Mouse (Mus musculus): ENCODE measurements at regions not wholly inside any gene's neighbourhood (a gene's known extent, or its start where the extent isn't known, plus 50 kb on each side); places are given as distances from the start of the nearest gene placed in this dataset.

- H3K4me3 ChIP-seq (ENCODE audit: insufficient read depth in 1 of 2, low read depth in 2 of 2, low read length in 2 of 2) = no peak overlapping the region
- H3K4me1 ChIP-seq (replicated peaks; ENCODE audit: control insufficient read depth in 2 of 2, insufficient read depth in 2 of 2, low read length in 1 of 2) = no peaks in the 10 kb centered on the region
- H3K9me3 ChIP-seq (ENCODE audit: control insufficient read depth, low read length) = no peaks in the 10 kb centered on the region
- H3K36me3 ChIP-seq (replicated peaks; ENCODE audit: control insufficient read depth, insufficient read depth, low read depth) = no peaks in the 10 kb centered on the region
- DNase-seq (ENCODE audit: low read depth in 3 of 3, low spot score in 3 of 3) (no peak), ATAC-seq (ENCODE audit: insufficient read depth) (no peak)
- TF ChIP-seq CTCF (IDR thresholded peaks at IDR 0.05; ENCODE audit: low read depth) (no peak), EP300 (IDR thresholded peaks at IDR 0.05; ENCODE audit: low read depth) (no peak)
- no peak overlapping the region for H3K27ac ChIP-seq
- no peaks in the 10 kb centered on the region for H3K27me3 ChIP-seq (ENCODE audit: control insufficient read depth, insufficient read depth, low read length)
- H3K9ac ChIP-seq (replicated peaks) = no peak overlapping the region
- no peak overlapping the region for H3K4me2 ChIP-seq (ENCODE audit: low read depth)
These were observed 281.8 kb downstream of the Mef2c start for GRCm38 (mm10) chr13:83785643-83786042.

DNA sequence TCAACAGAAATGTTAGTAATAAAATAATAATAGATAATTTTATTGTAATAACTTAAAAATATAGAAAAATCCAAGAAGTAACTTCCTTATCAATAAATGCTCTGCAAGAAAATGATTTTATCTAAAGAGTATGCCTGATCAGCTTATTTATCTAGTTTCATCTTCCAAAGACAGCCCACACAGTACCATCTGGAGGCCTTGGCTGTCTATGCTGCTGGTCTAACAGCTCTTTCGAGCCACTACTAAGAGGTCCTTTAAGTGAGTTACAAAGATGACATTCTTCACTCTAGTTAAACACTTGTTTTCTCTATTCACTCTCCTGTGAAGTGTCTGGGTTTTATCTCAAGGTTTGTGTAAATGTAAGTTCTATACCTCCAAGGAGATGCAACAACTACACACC is 305.7 kb downstream of the Mef2c start:
- TF ChIP-seq CTCF (IDR thresholded peaks at IDR 0.05; ENCODE audit: low read depth) (no peak), EP300 (IDR thresholded peaks at IDR 0.05; ENCODE audit: low read depth) (no peak)
- Histone ChIP-seq H3K27ac (no peak overlapping the region), H3K4me3 (ENCODE audit: insufficient read depth in 1 of 2, low read depth in 2 of 2, low read length in 2 of 2) (no peak overlapping the region), H3K9ac (replicated peaks) (no peak overlapping the region), H3K36me3 (replicated peaks; ENCODE audit: control insufficient read depth, insufficient read depth, low read depth) (no peaks in the 10 kb centered on the region), H3K4me1 (replicated peaks; ENCODE audit: control insufficient read depth in 2 of 2, insufficient read depth in 2 of 2, low read length in 1 of 2) (no peaks in the 10 kb centered on the region), H3K9me3 (ENCODE audit: control insufficient read depth, low read length) (no peaks in the 10 kb centered on the region), H3K27me3 (ENCODE audit: control insufficient read depth, insufficient read depth, low read length) (no peaks in the 10 kb centered on the region), H3K4me2 (ENCODE audit: low read depth) (no peak overlapping the region)
- no peak for ATAC-seq (ENCODE audit: insufficient read depth)
- WGBS (ENCODE audit: insufficient replicate concordance) = 55% methylated on average over 1 of the region's 1 CpGs
- DNase-seq (ENCODE audit: low read depth in 3 of 3, low spot score in 3 of 3) = no peak

- Histone ChIP-seq H3K27ac (no peak overlapping the region), H3K4me1 (replicated peaks; ENCODE audit: control insufficient read depth in 2 of 2, insufficient read depth in 2 of 2, low read length in 1 of 2) (no peaks in the 10 kb centered on the region), H3K27me3 (ENCODE audit: control insufficient read depth, insufficient read depth, low read length) (no peaks in the 10 kb centered on the region), H3K4me3 (ENCODE audit: insufficient read depth in 1 of 2, low read depth in 2 of 2, low read length in 2 of 2) (no peak overlapping the region), H3K4me2 (ENCODE audit: low read depth) (no peak overlapping the region), H3K9ac (replicated peaks) (no peak overlapping the region), H3K9me3 (ENCODE audit: control insufficient read depth, low read length) (no peaks in the 10 kb centered on the region), H3K36me3 (replicated peaks; ENCODE audit: control insufficient read depth, insufficient read depth, low read depth) (no peaks in the 10 kb centered on the region)
- ATAC-seq (ENCODE audit: insufficient read depth) = no peak
- TF ChIP-seq EP300 (IDR thresholded peaks at IDR 0.05; ENCODE audit: low read depth) (no peak), CTCF (IDR thresholded peaks at IDR 0.05; ENCODE audit: low read depth) (no peak)
- DNase-seq (ENCODE audit: low read depth in 3 of 3, low spot score in 3 of 3) = no peak
- WGBS (ENCODE audit: insufficient replicate concordance) = 46% methylated on average over 4 of the region's 4 CpGs
These were observed 316.5 kb downstream of the Mef2c start for GRCm38 (mm10) chr13:83820291-83820690.

GRCm38 (mm10) chr13:83820721-83821120 is 316.9 kb downstream of the Mef2c start:
- no peak overlapping the region for H3K4me3 ChIP-seq (ENCODE audit: insufficient read depth in 1 of 2, low read depth in 2 of 2, low read length in 2 of 2)
- WGBS (ENCODE audit: insufficient replicate concordance) = 43% methylated on average over 3 of the region's 3 CpGs
- no peaks in the 10 kb centered on the region for H3K9me3 ChIP-seq (ENCODE audit: control insufficient read depth, low read length)
- TF ChIP-seq CTCF (IDR thresholded peaks at IDR 0.05; ENCODE audit: low read depth) = no peak
- no peak for TF ChIP-seq EP300 (IDR thresholded peaks at IDR 0.05; ENCODE audit: low read depth)
- no peaks in the 10 kb centered on the region for H3K4me1 ChIP-seq (replicated peaks; ENCODE audit: control insufficient read depth in 2 of 2, insufficient read depth in 2 of 2, low read length in 1 of 2)
- ATAC-seq (ENCODE audit: insufficient read depth) (no peak), DNase-seq (ENCODE audit: low read depth in 3 of 3, low spot score in 3 of 3) (no peak)
- H3K4me2 ChIP-seq (ENCODE audit: low read depth) = no peak overlapping the region
- H3K27ac ChIP-seq = no peak overlapping the region
- no peaks in the 10 kb centered on the region for H3K36me3 ChIP-seq (replicated peaks; ENCODE audit: control insufficient read depth, insufficient read depth, low read depth)
- H3K9ac ChIP-seq (replicated peaks) = no peak overlapping the region
- no peaks in the 10 kb centered on the region for H3K27me3 ChIP-seq (ENCODE audit: control insufficient read depth, insufficient read depth, low read length)

- Histone ChIP-seq H3K9me3 (ENCODE audit: control insufficient read depth, low read length) (no peaks in the 10 kb centered on the region), H3K27ac (no peak overlapping the region), H3K27me3 (ENCODE audit: control insufficient read depth, insufficient read depth, low read length) (no peaks in the 10 kb centered on the region), H3K36me3 (replicated peaks; ENCODE audit: control insufficient read depth, insufficient read depth, low read depth) (no peaks in the 10 kb centered on the region), H3K4me1 (replicated peaks; ENCODE audit: control insufficient read depth in 2 of 2, insufficient read depth in 2 of 2, low read length in 1 of 2) (no peaks in the 10 kb centered on the region), H3K4me3 (ENCODE audit: insufficient read depth in 1 of 2, low read depth in 2 of 2, low read length in 2 of 2) (no peak overlapping the region), H3K4me2 (ENCODE audit: low read depth) (no peak overlapping the region), H3K9ac (replicated peaks) (no peak overlapping the region)
- no peak for TF ChIP-seq CTCF (IDR thresholded peaks at IDR 0.05; ENCODE audit: low read depth)
- no peak for TF ChIP-seq EP300 (IDR thresholded peaks at IDR 0.05; ENCODE audit: low read depth)
- 54% methylated on average over 4 of the region's 4 CpGs for whole genome bisulfite sequencing (ENCODE audit: insufficient replicate concordance)
- DNase-seq (ENCODE audit: low read depth in 3 of 3, low spot score in 3 of 3) (no peak), ATAC-seq (ENCODE audit: insufficient read depth) (no peak)
These were observed 321.1 kb downstream of the Mef2c start for GRCm38 (mm10) chr13:83824926-83825325.

Measured in liver, embryonic 14.5 days (tissue).